Mouse (Mus musculus) megakaryocyte-erythroid progenitor cell, adult 5-6 weeks (primary cell): Measurements from ENCODE around the gene Pias1. TPM values are rescaled to one million over a fixed set of nuclear protein-coding genes. Genes with fewer than 3 reads are reported as not detected.

Source experiments
- ATAC-seq: replicated peaks from 2 replicates; pipeline ENCODE4 v1.8.0; 2016; ENCODE audit warnings: mild to moderate bottlenecking, inconsistent platforms; ENCODE audit not compliant: severe bottlenecking, poor library complexity, low FRiP score, low TSS enrichment
- total RNA-seq, 2 experiments: library from RNA; stranded (forward) in 1 of 2; stranded (reverse) in 1 of 2; fragments of 200-1000, 215-1000 nt in 1 of 2; fragments of >200 nt in 1 of 2; fragmentation: Nextera tagmentation in 1 of 2; gene quantifications; 2 replicates each; pipeline ENCODE4 v1.2.3; 2014 to 2017

Gene Pias1
- total RNA-seq (2014; fragmentation: Nextera tagmentation) (63.9 and 72.4 TPM in 2 replicates), total RNA-seq (2017) (25.6 and 35.3 TPM in 2 replicates)

DNA sequence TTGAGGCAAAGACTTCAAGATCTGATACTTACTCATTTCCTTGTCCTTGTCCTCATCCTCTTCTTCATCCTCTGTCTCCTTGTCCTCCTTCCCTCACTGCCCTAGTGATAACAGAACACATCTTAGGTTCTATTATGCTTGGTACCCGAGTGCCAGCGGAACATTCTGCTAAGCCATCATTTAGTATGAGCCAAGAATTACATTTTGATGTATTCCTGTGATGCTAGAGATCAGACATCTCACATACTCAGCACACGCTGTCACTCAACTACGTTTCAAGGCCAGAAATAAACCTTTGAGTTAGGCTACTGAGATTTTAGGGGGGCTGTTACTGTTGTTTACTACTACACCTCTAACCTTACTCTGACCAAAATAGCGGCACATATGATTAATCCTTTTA, at the start of gene Pias1:
TSS of gene Pias1 (minus strand) at position 101 of the 400 bp plus-strand sequence.
- ATAC-seq: no peak

DNA sequence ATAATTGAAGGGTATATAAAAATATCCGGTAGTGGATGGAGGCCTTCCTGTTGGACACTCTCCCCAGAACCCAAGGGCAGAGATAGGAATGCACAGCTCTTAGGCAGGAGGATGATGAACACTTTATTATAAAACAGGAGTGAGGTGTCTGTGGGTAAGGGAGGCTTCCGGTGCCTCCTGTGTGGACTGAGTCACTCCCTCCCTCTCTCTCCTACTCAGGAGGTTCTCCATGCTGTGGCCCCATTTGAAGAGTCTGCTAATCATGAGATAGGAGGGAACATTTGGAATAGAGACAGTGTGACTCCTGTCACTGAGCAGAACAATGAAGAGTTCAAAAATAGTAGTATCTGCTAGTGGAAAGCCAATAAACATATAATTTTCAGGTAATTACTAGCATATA, 47.7 kb upstream of the Pias1 start:
- no peak for ATAC-seq

DNA sequence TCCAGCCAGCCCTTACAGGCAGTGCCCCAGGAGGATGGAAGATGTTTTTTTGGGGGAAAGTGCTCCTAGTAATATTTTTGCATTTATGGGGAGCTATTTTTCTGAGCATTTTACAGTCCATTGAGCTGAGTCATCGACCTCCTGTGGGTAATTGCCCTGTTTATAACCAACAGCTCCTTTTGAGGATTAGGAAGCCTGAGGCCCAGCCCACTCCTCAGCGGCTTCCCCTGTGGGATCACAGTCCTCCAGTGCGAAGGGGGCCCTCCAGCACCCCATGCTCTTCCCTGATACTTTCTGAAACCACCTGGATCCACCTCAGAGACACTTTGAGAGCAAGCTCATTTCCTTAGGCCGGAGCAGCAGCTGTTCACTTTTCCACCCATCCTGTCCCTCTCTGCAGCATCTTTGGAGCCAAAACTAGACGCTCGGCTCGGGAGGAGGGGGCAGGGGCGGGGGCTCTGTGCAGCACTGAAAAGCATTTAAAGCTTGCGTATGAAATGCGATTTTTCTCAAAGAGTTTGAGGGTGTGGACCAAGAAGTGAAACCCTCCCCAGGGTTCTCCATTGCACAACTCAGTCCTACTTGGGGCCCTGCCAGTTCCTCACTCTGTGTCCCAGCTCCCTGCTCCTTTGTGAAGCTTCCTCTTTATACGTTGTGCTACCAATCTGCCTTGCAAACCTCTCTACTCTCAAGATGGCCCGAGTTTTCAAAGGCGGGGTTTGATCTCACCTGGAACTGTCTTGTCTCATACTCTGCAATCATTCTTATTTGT, 43.5 kb upstream of the Pias1 start:
- no peak for ATAC-seq

DNA sequence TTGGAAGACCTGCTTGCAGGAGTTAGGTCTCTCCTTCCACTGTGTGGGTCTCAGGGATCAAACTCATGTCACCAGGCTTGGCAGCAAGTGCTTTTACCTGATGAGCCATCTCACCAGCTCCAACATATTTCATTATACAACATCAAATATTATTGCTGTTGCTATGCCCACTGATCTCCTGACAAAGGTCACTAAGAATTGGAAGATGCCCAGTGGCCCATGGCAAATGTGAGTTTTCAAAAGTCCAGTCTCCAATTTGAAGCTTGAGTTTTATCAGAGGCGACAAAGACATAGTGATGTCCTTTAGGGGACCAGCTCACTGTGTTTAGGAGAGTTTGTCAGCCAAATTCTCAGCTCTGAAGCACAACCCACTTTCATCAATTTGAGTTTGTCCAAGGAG, 34.8 kb upstream of the Pias1 start:
- no peak for ATAC-seq

DNA sequence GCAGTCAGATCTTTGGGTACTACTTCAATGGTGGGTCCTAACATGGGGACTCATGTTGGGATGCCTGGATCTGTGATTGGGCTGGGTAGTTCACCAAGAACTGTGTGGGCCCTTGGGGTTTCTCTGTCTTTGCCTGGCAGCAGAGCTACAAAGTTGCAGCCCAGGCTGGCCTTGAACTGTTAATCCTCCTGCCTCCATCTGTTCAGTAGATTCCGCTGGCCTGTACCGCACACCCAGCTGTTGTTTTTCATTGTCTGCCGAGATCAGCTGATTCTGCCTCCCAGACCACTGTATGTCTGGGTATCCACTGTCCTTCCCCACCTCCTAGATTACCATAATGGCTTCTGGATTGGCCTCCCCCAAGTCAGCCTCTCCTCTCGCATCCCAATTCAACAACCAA, 19.6 kb upstream of the Pias1 start:
- no peak for ATAC-seq

DNA sequence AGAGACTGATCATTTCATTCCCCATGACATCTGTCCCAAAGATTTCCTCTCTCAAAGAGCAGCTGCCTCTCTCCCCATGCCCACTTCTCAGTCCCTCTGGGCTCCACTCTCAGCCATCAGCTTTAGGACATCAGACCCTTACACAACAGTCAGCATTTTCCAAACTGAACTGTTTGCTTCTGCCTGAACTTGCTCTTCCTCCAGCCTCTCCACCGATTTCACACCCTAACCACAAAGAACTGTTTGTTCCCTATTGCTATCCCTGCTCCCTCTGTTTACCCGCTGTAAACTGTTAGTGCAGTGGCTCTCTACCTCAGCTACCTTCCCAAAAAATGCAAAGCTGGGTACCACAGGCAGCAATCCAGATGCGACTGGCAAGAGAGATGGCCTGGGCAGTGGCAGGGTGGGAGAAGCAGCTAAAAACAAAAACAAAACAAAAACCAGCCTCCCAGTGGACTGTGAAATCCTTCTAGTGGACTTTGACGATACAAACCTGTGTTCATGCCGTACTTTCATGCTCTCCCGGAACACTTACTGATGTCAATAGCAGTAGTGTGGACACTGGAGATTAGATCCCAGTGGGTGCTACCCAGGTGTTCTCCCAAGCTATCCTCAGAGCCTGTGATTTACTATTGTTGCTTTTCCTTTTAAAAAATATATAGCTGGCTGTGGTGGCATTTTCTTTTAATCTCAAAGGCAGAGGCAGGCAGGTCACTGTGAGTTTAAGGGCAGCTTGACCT, 18.5 kb upstream of the Pias1 start:
- ATAC-seq: no peak

DNA sequence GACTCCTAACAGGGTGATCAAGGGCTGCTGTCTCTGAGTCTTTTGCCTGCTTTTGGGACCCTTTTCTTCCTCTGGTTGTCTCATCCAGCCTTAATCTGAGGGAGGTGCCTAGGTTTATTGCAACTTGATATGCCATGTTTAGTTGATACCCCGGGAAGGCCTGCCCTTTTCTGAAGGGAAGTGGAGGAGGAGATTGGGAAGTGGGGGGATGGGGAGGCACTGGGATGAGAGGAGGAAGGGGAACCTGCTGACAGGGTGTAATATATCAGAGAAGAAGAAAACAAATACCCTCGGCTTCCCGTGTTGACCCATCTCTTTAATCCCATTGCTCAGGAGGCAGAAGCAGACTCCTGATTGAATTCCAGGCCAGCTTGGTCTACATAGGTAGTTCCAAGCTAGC, 10.8 kb upstream of the Pias1 start:
- ATAC-seq: no peak

DNA sequence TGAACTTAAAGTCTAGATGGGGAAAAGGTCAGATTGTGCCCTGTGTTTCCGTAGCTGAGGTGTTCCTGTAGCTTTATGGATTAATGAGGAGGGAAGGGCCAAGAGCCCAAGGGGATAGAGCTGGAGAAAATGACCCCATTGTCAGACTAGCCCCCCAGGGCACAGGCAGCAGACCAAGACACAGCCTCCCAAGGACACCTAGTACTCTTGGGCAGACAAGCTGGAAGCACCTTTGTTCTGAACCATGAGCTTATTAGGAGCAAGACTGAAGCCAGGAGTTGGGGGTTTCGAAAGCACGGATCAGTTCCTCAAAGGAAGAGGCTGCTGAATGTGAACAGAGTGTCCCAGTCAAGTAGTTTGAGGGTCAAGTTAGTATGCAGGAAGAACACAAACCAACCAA, 9.9 kb upstream of the Pias1 start:
- ATAC-seq: no peak

DNA sequence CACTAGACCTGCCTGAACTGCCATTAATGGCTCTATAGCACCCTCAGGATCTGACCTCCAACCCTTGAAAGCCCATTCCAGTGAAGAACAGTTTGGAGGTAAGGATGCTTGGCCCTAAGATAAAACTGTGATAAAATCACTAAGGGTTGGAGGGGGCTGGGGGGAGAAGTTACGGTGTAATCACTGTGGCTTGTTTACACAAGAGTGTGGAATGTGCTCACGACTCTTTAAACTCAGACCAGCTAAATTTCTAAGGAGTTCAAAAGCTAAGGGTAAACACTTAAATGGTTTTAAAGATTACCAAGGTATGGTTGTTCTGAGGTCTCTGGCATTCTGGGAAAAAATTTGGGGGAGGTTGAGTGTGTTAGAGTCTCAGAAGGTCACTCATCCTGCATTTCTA, 7.5 kb upstream of the Pias1 start:
- ATAC-seq: no peak

DNA sequence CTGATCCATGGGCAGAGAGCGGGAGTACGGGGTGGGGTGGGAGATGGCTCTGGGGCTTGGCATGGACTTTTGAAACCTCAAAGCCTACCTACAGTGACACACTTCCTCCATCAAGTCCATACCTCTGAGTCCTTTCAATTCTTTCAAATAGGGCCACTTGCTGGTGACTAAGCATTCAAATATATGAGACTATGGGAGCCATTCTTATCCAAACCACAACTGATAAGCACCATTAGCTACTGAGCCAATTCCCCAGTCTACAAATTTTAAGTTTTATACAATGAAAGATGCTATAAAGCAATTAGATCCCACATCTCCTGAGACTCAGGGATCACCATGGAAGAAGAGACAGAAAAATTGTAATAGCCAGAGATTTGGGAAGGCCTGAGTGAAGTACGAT, 2.4 kb upstream of the Pias1 start:
- ATAC-seq: no peak

DNA sequence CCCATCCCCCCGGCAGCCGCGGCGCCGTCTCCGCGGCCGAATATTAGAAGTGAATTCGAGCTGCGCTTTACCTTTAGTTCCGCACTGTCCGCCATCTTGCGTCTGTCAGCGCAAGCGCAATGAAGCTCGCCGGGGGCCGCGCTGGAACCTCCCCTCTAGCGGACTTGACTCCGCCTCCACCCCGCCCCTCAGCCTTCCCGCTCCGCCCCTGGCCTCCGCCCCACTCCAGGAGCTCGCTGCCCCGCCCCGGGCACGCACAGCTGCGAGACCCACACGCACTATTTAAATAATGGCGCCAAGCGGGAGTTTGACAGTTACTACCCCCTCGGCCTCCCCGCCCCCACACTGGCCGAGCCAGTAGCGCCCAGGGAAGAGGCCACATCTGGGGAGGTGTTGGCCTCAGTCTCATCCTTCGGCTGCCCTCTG, 6.9 kb downstream of the Pias1 start:
- peak; percentile 99 for ATAC-seq

DNA sequence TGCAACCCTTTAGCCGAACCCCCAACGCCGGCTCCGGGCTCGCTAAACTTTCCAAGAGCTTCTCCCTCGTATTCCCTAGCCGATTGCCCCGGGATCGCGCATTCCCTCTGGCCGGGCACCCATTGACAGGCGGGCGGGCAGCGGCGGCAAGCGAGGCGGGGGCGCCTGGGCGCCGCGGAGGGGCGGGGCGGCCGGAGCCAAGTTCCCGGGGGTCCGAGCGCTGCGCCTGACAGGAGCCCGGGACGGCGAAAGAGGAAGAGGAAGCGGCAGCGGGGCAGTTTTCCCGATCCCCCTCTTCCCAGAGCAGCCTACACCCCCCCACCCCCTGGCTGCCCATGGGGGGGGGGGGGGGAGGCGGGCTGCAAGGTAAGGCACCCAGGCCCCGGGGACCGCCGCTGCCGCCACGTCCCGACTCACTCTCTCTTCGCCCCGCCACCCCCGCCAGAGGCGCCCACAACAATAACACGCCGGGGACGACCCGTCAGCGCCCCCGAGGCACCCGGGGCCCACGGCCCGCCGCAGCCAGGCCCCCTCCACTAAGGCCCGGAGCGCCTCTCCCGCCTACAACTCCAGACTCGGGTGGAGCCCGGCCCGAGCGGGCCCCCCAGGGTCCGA, 7.5 kb downstream of the Pias1 start:
- no peak for ATAC-seq

DNA sequence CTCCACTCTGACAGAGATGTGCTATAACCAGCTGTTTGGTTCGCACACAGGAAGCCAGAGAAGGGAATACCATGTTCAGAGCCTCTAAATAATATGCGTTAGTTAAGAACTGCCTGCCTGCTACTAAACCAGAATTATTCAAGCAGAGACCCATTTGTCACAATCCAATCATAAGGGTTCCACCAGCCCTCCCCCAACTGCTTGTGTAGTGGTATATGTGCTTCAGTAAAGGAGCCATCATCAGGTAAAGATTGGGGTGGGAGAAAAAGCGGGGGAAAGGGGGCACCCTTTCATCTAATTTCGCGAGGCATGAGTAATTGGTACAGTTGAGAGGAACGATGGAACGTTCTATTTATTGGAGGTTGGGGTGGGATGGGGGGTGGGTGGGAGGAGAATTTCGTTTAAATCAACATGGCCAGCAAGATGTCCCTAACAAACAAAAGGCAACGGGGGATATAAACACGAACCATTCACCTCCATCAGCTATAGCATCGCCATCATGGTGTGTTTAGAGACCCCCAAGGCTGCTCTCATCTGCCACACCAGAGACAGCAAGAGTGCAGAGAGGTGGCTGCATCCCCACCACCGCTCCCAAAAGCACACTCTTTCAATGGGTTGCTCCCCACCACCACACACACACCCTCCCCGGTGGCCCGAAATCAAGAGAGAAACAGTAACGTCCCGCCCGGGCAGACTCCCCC, 8.1 kb downstream of the Pias1 start:
- no peak for ATAC-seq

DNA sequence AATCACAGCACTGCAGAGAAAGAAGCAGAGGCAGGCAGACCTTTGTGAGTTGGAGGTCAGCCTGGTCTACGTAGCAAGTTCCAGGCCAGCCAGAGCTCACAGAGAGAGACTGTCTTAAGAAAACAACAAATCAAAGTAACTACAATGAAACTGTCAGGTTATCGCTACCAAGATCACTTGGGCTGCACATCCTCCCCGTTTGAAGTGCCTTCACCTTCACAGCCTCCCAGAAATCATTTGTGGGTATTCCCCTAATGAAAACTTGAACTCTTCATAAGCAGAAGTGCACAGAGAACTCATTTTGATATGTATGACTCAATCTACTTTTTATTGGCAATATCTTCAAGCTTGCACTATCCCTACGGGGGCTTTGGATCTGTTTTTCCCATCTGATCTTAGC, 10.6 kb downstream of the Pias1 start:
- no peak for ATAC-seq

DNA sequence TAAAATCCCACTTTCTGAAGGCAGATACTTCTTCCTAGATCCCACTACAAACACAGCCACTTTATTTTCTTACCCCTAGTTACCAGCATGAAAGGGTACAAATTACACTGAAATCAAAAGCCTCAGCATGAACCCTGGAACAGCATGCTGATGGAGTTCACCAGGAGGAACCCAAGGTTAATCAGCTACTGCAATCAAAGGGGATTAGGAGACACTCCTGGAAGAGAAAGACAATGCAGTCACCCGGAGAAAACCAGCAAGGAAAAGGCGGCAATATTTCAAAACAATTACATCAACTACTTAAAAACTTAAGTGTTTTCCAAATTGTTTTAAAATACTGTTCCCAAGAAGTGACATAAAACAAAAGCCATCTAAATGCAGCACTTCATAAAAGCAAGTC, 11.9 kb downstream of the Pias1 start:
- ATAC-seq: no peak

DNA sequence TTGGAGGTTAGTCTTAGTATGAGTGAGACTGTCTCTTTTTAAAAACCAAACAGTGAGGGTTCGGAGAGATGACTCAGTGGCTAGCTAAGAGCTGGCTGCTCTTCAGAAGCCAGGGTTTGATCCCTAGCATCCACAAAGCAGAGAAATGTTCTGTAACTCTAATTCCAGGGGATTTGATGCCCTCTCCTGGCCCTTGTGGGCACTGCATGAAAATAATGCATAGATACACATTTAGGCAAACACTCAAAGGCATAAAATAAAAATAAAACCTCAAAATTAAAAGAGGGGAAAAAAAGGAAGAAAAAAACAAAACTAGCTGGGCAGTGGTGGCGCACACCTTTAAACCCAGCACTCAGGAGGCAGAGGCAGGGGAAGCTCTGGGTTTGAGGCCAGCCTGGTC, 13.3 kb downstream of the Pias1 start:
- ATAC-seq: no peak

DNA sequence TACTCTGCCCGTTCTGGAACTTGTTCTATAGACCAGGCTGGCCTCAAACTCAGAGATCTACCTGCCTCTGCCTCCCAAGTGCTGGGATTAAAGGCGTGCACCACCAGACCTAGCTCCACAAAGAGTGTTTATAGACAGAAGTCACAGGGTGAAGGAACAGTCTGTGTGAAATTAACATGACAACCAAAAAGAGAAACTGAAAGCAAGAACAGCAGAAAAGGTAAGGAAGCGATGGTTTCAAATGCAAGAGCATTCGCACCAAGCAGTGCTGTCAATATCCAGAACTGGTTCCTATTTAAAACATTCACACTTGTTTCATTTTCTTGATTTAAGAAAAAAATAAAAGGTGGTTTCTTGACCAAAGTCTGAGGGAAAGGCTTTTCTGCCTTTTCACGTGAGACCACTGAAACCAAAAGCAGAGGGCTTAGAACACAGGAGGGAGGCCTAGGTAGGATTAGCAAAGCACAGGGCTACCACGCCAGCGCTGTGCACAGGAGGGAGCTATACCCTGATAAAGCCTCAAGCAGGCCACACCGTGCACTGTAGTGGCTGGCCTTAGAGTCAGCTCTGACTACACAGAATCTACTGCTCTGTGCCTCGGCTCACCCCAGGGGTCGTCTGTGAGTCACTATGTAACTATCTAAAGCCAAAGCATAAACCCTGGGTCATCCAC, 15.5 kb downstream of the Pias1 start:
- peak; percentile 98 for ATAC-seq

DNA sequence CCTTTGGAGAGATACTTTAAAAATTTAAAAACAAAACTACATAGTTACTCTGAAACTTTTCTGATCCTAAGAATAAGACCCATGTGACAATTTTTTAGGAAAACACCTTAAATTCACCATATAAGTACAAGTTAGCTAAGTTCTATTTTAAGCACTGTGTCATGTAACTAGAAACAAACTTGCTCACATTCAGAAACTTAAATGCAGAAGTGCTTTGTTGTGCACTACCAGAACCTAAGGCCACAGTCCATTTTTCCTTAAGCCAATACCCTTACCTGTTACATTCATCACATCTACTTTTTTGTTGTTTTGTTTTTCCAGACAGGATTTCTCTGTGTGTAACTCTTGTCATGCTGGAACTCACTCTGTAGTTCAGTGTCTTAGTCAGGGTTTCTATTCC, 17.4 kb downstream of the Pias1 start:
- ATAC-seq: no peak

DNA sequence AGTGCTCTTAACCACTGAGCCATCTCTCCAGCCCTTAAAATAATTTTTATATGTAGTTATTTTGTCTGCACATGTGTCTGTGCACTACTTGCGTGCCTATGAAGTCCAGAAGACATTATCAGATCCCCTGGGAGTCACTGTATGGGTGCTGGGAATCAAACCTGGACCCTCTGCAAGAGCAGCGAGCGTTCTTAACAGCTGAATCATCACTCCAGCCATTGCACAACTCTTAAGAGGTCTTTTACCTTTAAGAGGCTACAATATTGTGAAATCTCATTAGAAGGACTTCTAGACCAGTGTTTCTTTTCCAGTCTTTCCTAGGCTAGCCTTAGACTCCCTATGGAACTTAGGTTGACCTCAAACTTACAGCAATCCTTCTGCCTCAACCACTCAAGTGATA, 21.7 kb downstream of the Pias1 start:
- ATAC-seq: no peak

DNA sequence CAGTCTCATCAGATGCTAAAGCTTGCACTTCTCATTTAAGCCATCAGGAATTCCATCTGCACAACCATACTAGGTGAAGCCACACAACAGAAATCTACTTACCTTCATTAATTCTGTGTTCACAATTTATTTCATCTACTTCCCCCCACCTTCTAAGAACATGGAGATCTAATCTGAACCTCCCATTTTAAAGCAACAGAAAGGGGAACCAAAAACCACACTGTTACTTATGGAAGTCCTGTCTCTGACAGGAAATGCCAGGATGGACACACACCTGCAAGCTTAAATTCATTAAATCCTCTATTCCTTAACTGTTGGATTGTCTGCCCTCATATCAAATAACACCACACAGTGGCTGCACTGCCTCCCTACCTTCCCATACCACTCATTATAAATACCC, 35.0 kb downstream of the Pias1 start:
- ATAC-seq: no peak
